Mouse (Mus musculus): ENCODE measurements around the gene Krtap14.

The Krtap14 gene

DNA sequence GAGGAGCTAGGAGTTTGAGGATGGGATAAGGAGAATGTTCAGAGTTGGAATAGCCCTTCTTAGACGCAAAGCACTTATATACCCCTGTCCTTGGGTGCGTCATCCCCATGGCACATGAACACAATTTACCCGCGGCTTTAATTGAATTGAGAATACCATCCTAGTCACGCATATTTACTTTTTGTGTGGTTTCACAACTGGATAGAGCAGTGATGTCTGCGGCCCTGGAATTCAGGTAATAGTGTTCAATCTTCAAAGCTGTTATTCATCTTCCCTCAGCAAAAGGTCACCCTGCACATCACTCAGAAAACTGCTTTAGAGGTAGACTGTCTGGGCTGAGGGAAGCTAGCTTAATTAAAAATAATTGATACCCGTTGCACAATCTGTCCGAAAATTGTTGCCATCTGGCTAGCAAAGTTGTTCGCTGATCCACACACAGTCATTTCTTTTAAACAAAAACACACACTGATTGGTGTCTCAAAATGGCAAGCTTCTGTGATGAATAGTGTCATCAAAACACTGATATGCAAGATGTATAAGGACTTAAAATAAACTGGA lies at the start of gene Krtap14:
Krtap14 (minus strand) TSS at position 51 of the 558 bp plus-strand sequence.
- no peak for DNase-seq (ENCODE audit: low spot score in 2 of 2)

DNA sequence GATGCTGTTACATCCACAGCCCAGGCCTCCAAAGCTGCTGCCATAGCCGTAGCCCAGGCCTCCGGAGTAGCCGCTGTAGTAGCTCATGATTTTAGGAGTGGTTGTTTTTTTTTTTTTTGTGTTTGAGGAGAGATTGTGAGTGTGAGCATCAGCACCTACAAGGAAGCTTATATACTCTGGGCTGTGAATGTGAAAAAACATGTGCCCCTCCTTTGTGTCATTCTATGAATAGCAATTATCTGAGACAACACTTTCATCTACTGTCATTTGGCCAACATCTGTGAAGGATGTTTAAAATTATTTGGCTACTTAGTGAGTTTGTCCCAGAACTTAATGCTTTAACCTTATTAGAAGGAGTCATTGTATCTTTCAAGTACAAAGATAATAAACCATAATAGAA lies 48.2 kb upstream of the Krtap14 start, which contains the start of gene Krtap19-2:
Krtap19-2 (minus strand) TSS at position 101 of the 400 bp plus-strand sequence.
- DNase-seq (ENCODE audit: low spot score in 2 of 2): no peak

DNA sequence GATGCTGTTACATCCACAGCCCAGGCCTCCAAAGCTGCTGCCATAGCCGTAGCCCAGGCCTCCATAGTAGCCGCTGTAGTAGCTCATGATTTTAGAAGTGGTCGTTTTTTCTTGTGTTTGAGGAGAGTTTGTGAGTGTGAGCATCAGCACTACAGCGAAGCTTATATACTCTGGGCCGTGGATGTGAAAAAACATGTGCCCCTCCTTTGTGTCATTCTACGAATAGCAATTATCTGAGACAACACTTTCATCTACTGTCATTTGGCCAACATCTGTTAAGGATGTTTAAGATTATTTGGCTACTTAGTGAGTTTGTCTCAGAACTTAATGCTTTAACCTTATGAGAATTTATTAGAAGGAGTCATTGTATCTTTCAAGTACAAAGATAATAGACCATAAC lies 43.4 kb upstream of the Krtap14 start, which contains the start of gene Krtap19-1:
Krtap19-1 (minus strand) TSS at position 101 of the 400 bp plus-strand sequence.
- no peak for DNase-seq (ENCODE audit: low spot score in 2 of 2)

DNA sequence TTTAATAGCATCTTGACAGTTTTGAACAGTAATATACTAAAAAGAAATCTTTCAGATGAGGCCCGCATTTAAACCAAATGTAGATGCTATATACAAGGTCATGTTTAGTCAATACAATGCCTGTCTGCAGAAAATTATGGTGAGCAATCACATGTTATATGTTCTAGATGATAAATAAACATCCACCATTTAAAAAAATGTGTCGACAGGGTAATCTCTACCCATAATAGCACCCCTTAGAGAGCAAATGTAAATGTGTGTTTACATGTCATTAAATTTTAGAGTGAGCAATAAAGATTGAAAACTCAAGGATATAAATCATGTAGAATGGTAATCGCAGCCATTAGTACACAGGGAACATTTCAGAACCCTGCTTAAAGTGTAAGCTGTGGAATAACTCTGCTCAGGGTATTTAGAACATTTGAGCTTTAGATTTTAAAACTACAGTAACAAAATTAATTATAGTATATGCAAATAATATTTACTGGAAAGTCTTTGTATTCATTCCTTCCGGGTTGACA lies 39.0 kb upstream of the Krtap14 start:
- no peak for DNase-seq (ENCODE audit: low spot score in 2 of 2)

DNA sequence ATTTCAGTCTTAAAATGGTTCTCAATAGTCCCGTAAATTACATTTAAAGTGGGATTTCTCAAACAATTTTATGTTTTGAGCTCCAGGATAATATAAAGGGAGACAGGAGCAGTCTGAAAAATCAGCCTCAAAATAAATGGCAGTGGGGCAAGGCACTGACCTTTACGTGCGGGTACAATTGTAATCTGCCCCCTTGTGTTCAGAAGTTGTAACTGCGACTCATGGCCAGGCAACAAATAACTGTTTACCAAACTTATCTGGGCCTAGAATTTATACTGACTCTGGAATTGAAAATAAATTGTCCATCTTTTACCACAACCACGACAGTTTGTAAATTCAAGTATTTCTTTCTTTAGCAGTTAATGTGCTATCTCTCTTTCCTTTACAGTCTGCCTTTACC lies 25.5 kb upstream of the Krtap14 start:
- no peak for DNase-seq (ENCODE audit: low spot score in 2 of 2)

DNA sequence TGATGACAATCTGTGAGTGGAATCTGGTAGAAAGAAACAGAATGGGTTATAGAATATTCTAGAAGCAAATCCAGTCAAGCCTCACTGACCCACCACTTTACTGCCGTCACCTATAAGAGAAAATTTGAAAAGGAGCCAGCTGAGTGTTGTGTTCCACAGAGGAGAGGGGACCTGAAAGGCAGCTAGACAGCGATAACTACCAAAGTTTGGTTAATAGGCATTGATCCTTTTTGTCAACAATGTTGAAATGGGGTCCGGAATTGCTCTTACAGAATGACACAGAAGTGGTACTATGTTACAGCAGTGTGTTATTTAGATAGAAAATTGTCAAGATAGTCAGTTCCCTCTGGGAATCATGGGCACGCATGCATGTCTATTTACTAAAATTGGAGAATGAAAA lies 22.6 kb upstream of the Krtap14 start:
- DNase-seq (ENCODE audit: low spot score in 2 of 2): no peak

DNA sequence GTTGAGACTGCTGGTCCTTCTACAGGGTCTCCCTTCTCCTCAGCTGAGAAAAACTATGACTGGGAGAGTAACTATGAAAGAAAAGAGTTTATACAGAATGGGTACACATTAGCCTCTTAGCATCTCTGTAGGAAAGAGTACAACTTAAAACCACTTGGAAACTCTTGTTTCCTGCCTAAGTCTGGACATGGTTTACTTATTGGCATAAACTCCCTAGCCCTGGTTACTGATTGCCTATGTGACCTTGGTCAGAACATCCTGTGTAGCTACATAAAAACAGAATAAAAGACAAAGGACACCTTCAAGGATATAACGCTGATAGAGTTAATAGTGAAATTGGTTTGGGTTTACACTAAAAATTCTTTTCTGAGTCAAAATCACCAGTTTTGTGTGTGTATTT lies 21.4 kb upstream of the Krtap14 start:
- no peak for DNase-seq (ENCODE audit: low spot score in 2 of 2)

DNA sequence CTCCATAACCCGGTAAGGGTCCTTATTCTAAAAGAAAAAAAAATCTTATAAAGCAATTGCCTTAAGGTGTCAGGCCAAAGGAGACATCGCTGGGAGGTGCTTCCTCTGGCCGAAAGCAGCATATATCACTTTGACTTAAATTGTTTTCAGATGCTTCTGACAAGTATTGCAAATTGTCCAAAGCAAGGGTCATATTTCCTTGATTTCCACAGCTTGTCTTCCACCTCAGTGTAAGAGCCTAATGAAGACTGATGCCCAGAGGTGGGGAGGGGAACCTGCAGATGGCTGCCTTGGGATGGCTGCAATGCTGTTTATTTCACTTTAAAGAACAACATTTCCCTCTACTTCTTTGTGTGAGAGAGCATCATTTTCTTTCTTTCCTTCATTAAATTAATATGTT lies 1.0 kb upstream of the Krtap14 start:
- DNase-seq (ENCODE audit: low spot score in 2 of 2): no peak

DNA sequence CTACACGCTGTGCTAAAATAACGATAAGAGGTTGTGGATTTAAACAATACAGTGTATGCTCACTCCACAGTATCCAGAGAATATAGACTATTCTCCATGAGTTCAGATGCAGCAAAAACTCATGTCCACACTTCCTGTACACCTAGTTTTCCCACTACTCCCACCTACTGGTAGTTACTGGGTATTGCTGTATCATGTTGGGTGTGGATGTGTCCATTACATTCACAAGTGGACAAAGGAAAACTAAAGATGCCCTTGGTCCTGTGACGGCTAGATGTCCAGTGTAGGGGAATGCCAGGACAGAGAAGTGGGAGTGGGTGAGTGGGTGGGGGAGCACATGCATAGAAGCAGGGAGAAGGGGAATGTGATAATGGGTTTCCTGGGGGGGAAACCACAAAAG lies 2.2 kb downstream of the Krtap14 start:
- no peak for DNase-seq (ENCODE audit: low spot score in 2 of 2)

DNA sequence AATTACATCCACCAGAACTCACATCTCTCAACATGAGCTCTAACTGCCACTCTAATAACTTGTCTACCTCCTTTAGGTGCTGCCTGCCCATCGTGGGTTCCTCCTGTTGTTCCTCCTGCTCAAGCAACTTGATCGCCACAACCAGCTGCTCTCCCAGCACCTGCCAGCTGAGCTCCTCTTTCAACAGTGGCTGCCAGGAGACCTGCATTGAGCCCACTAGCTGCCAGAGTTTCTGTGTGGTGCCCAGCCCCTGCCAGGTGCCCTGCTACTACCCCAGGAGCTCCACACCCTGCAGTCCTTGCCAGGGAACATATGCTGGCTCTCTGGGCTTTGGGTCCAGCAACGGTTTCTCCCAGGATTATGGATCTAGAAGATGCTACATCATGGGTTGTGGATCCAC lies 5.9 kb downstream of the Krtap14 start, which contains the start of gene Krtap15:
Krtap15 (plus strand) TSS at position 150 of the 400 bp plus-strand sequence.
- DNase-seq (ENCODE audit: low spot score in 2 of 2): no peak

DNA sequence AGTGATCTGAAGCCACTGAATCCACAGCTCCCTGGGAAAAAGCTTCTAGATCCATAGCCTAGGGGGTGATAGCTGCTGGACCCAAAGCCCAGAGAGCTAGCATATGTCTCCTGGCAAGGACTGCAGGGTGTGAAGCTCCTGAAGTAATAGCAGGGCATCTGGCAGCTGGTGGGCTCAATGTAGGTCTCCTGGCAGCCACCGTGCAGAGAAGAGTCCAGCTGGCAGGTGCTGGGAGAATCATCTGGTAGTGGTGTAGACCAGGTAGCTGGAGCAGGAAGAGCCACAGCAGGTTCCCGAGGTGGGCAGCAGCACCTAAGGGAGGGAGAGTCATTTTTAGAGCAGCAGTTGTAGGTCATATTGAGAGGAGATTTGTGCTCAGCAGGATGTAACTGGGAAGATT lies 14.1 kb downstream of the Krtap14 start, which contains the start of gene Gm20741:
Gm20741 (minus strand) TSS at position 394 of the 400 bp plus-strand sequence.
- no peak for DNase-seq (ENCODE audit: low spot score in 2 of 2)

DNA sequence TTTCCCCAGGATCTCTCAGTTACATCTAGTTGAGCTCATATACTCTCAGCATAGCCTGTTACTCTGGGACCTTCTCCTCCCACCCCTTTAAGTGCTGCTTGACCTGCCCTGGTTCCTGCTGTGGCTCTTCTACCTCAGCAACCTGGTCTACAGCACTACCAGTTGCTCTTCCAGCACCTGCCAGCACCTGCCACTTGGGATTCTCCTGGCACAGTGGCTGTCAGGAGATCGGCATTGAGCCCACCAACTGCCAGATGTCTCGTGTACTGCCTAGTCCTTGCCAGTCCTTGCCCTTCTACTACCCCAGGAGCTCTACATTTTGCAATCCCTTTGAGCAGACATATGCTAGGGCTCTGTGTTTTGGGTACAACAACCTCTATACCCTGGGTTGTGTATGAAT lies 39.2 kb downstream of the Krtap14 start:
- DNase-seq (ENCODE audit: low spot score in 2 of 2): no peak

DNA sequence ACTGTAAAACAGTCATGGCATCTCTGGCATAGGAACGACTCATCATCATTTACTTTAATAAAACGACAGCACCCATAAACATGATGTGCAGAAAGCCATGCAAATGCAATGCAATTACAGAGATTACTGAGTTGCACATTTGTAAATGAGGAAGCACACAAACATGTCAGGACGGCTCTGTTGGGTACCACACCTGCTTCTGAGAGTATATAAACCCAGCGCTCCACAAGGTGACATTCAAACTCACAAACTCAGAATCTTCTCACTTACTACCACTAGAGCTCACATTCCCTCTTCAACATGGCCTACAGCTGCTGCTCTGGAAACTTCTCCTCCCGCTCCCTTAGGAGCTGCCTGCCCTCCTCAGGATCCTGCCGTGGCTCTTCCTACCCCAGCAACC lies 48.3 kb downstream of the Krtap14 start, which contains the start of gene Gm5965:
Gm5965 (plus strand) TSS at position 301 of the 400 bp plus-strand sequence.
- DNase-seq (ENCODE audit: low spot score in 2 of 2): no peak

DNA sequence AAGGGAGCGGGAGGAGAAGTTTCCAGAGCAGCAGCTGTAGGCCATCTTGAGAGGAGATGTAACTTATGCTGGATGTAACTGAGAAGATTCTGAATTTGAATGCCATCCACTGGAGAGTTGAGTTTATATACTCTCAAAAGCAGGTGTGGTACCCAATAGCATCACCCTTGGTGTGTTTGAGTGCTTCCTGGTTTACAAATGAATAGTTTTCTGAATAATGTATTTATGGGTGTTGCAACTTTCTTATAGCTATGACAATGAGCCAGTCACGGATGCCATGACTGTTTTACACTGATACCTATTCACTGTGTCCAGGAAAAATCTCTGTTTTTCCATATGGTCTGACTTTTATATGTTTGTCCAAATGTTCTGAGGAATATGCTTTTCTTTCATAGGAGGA lies 51.8 kb downstream of the Krtap14 start, which contains the start of gene 2310057N15Rik:
2310057N15Rik (minus strand) TSS at position 101 of the 400 bp plus-strand sequence.
- DNase-seq (ENCODE audit: low spot score in 2 of 2): no peak

Measured in spleen, postnatal 4 days (tissue).